Comparison of ENCODE assay signal across 8 mouse cellular contexts in genomic region chr2:32881723-32882122, GRCm38 (mm10). TPM values are rescaled to one million over a fixed set of nuclear protein-coding genes. Genes with fewer than 3 reads are reported as not detected.
DNase-seq lines count a peak whose midpoint lies in the region; ATAC-seq and TF ChIP-seq lines count a peak whose summit lies in the region.

No protein-coding gene starts in this region.

- peak overlapping the region; percentile 95 for H3K4me3 ChIP-seq in E14TG2a.4 (replicated peaks; ENCODE audit: low read length)
- H3K4me3 ChIP-seq in embryonic facial prominence, embryonic 11.5 days (ENCODE audit: low read depth, low read length): no peak overlapping the region
- H3K4me3 ChIP-seq in heart, embryonic 16.5 days (ENCODE audit: low read length): no peak overlapping the region
- no peak overlapping the region for H3K4me3 ChIP-seq in kidney, postnatal 0 days (replicated peaks; ENCODE audit: low read depth, low read length)

- peak; percentile 69 for DNase-seq in 3134 (ENCODE audit: extremely low read depth, insufficient read length, low spot score)
- no peak for DNase-seq in embryonic facial prominence, embryonic 11.5 days (ENCODE audit: low spot score)
- DNase-seq in kidney, postnatal 0 days (ENCODE audit: low spot score): peak; percentile 86
- peak; percentile 93 for DNase-seq in lung, postnatal 14 days
- DNase-seq in splenic B cell, adult 2 months (ENCODE audit: low read depth, low spot score): peak; percentile 53
- DNase-seq in layer of hippocampus, adult 9-10 months (ENCODE audit: low spot score): no peak

- ATAC-seq in embryonic facial prominence, embryonic 11.5 days (replicated peaks; ENCODE audit: insufficient number of reproducible peaks, low FRiP score, low TSS enrichment, low read depth): no peak
- peak; percentile 58; the same call in 1 of the 2 replicates for ATAC-seq in heart, embryonic 16.5 days (replicated peaks; ENCODE audit: extremely low read depth, insufficient read depth, low FRiP score)
- ATAC-seq in kidney, postnatal 0 days (replicated peaks; ENCODE audit: low FRiP score, low read depth): 0 out of 2 replicates have a peak, but pooled peaks have one; percentile 9

- H3K27ac ChIP-seq in embryonic facial prominence, embryonic 11.5 days (replicated peaks; ENCODE audit: low read depth, low read length): peak overlapping the region; percentile 16; the same call in 1 of the 2 replicates
- peak overlapping the region; percentile 92 for H3K27ac ChIP-seq in heart, embryonic 16.5 days (ENCODE audit: low read length)
- H3K27ac ChIP-seq in kidney, postnatal 0 days: peak overlapping the region; percentile 75

- no peak for TF ChIP-seq CTCF in E14TG2a.4 (conservative IDR thresholded peaks at IDR 0.05; ENCODE audit: low read length)
- no peak for TF ChIP-seq CTCF in kidney, postnatal 0 days (IDR thresholded peaks at IDR 0.05; ENCODE audit: low read depth)

- no peaks in the 10 kb centered on the region for H3K27me3 ChIP-seq in E14TG2a.4 (ENCODE audit: insufficient read depth, low read length)
- no peaks in the 10 kb centered on the region for H3K27me3 ChIP-seq in embryonic facial prominence, embryonic 11.5 days (ENCODE audit: control insufficient read depth, insufficient read depth, low read length)
- no peaks in the 10 kb centered on the region for H3K27me3 ChIP-seq in heart, embryonic 16.5 days (ENCODE audit: control insufficient read depth, insufficient read depth, low read length)
- no peaks in the 10 kb centered on the region for H3K27me3 ChIP-seq in kidney, postnatal 0 days (ENCODE audit: insufficient read depth, low read length)
- H3K27me3 ChIP-seq in splenic B cell, adult 2 months (ENCODE audit: control insufficient read depth, insufficient read depth, low read length, poor library complexity, severe bottlenecking): no peaks in the 10 kb centered on the region

- peaks cover 45% of the 10 kb centered on the region for H3K36me3 ChIP-seq in E14TG2a.4 (ENCODE audit: insufficient read depth, low read length)
- H3K36me3 ChIP-seq in embryonic facial prominence, embryonic 11.5 days (replicated peaks; ENCODE audit: control insufficient read depth, insufficient read depth, low read depth, low read length): no peaks in the 10 kb centered on the region
- no peaks in the 10 kb centered on the region for H3K36me3 ChIP-seq in heart, embryonic 16.5 days (ENCODE audit: control insufficient read depth, insufficient read depth)
- no peaks in the 10 kb centered on the region for H3K36me3 ChIP-seq in kidney, postnatal 0 days (ENCODE audit: insufficient read depth, low read length)
- no peaks in the 10 kb centered on the region for H3K36me3 ChIP-seq in splenic B cell, adult 2 months (ENCODE audit: control insufficient read depth, insufficient read depth, low read length, poor library complexity, severe bottlenecking)

- 32% methylated on average over 3 of the region's 3 CpGs for WGBS in embryonic facial prominence, embryonic 11.5 days
- WGBS in heart, embryonic 16.5 days: 8% methylated on average over 3 of the region's 3 CpGs
- WGBS in kidney, postnatal 0 days: 27% methylated on average over 3 of the region's 3 CpGs

- peaks cover 94% of the 10 kb centered on the region for H3K4me1 ChIP-seq in E14TG2a.4 (replicated peaks; ENCODE audit: low read depth, low read length)
- peaks cover 22% of the 10 kb centered on the region for H3K4me1 ChIP-seq in embryonic facial prominence, embryonic 11.5 days (ENCODE audit: control insufficient read depth, insufficient read depth, low read length)
- H3K4me1 ChIP-seq in heart, embryonic 16.5 days (ENCODE audit: control insufficient read depth, insufficient read depth, low read length): peaks cover 83% of the 10 kb centered on the region
- H3K4me1 ChIP-seq in kidney, postnatal 0 days (replicated peaks; ENCODE audit: insufficient read depth, low read length): peaks cover 64% of the 10 kb centered on the region

- no peaks in the 10 kb centered on the region for H3K9me3 ChIP-seq in E14TG2a.4 (ENCODE audit: low read length)
- no peaks in the 10 kb centered on the region for H3K9me3 ChIP-seq in embryonic facial prominence, embryonic 11.5 days (replicated peaks; ENCODE audit: control insufficient read depth, low read length)
- no peaks in the 10 kb centered on the region for H3K9me3 ChIP-seq in heart, embryonic 16.5 days (replicated peaks; ENCODE audit: control insufficient read depth, low read length)
- no peaks in the 10 kb centered on the region for H3K9me3 ChIP-seq in kidney, postnatal 0 days (replicated peaks; ENCODE audit: low read length)

- no peak overlapping the region for H3K4me2 ChIP-seq in embryonic facial prominence, embryonic 11.5 days (ENCODE audit: low read depth, low read length)
- H3K4me2 ChIP-seq in heart, embryonic 16.5 days (ENCODE audit: low read depth, low read length): peak overlapping the region; percentile 47; the same call in 1 of the 2 replicates
- H3K4me2 ChIP-seq in kidney, postnatal 0 days (ENCODE audit: low read length): no peak overlapping the region

- H3K9ac ChIP-seq in embryonic facial prominence, embryonic 11.5 days (replicated peaks; ENCODE audit: low read length): no peak overlapping the region
- peak overlapping the region; percentile 44 for H3K9ac ChIP-seq in heart, embryonic 16.5 days (ENCODE audit: low read length)
- 0 out of 2 replicates have a peak overlapping the region, but pooled peaks have one; percentile 10 for H3K9ac ChIP-seq in kidney, postnatal 0 days (ENCODE audit: low read depth, low read length)

RNA-seq across cellular contexts. Expression of gene Fam129b, which starts 5.8 kb away (rescaled TPM):
- 13.7 and 15.9 TPM in 2 replicates for polyA plus RNA-seq in embryonic facial prominence, embryonic 11.5 days (2014; fragmentation: Nextera tagmentation; extraction: Ambion mirVana)
- 44.9 and 57.3 TPM in 2 replicates for polyA plus RNA-seq in heart, embryonic 16.5 days (2015; fragmentation: Nextera tagmentation; extraction: Ambion mirVana)
- polyA plus RNA-seq in kidney, postnatal 0 days (2015; fragmentation: Nextera tagmentation; extraction: Ambion mirVana): 41.1 and 42.2 TPM in 2 replicates

RNA-seq across cellular contexts. Expression of gene Stxbp1, which starts 34.7 kb away (rescaled TPM):
- 22.0 and 27.1 TPM in 2 replicates for polyA plus RNA-seq in embryonic facial prominence, embryonic 11.5 days (2014; fragmentation: Nextera tagmentation; extraction: Ambion mirVana)
- 28.0 and 29.2 TPM in 2 replicates for polyA plus RNA-seq in heart, embryonic 16.5 days (2015; fragmentation: Nextera tagmentation; extraction: Ambion mirVana)
- 14.3 and 14.6 TPM in 2 replicates for polyA plus RNA-seq in kidney, postnatal 0 days (2015; fragmentation: Nextera tagmentation; extraction: Ambion mirVana)

Comparison
In these comparisons a context has a peak if more than half of its experiments do, and no peak if none do; other contexts are left out.
1. DNase-seq: peak in 3134 (single experiment), kidney, postnatal 0 days (single experiment), lung, postnatal 14 days (single experiment) and splenic B cell, adult 2 months (single experiment); none in embryonic facial prominence, embryonic 11.5 days (single experiment) and layer of hippocampus, adult 9-10 months (single experiment).
2. H3K27ac ChIP-seq: peak in every context shown above with its lines; median percentile 92 in heart, embryonic 16.5 days; 75 in kidney, postnatal 0 days; 16 in embryonic facial prominence, embryonic 11.5 days.